Mouse (Mus musculus) liver, adult 2 months (tissue): ENCODE data around the gene Clk1.

Source experiments
- CTCF ChIP-seq: fragments of 200-500 bp; IDR thresholded peaks from 2 replicates; pipeline ENCODE4 v1.5.1; 2011; ENCODE audit warnings: low read depth, low read length, control low read depth
- POLR2A ChIP-seq: fragments of 200-500 bp; IDR thresholded peaks from 2 replicates; pipeline ENCODE4 v1.6.1; 2011; ENCODE audit warnings: low read length, control low read depth; ENCODE audit not compliant: insufficient read depth; ENCODE audit errors: extremely low read depth

DNA sequence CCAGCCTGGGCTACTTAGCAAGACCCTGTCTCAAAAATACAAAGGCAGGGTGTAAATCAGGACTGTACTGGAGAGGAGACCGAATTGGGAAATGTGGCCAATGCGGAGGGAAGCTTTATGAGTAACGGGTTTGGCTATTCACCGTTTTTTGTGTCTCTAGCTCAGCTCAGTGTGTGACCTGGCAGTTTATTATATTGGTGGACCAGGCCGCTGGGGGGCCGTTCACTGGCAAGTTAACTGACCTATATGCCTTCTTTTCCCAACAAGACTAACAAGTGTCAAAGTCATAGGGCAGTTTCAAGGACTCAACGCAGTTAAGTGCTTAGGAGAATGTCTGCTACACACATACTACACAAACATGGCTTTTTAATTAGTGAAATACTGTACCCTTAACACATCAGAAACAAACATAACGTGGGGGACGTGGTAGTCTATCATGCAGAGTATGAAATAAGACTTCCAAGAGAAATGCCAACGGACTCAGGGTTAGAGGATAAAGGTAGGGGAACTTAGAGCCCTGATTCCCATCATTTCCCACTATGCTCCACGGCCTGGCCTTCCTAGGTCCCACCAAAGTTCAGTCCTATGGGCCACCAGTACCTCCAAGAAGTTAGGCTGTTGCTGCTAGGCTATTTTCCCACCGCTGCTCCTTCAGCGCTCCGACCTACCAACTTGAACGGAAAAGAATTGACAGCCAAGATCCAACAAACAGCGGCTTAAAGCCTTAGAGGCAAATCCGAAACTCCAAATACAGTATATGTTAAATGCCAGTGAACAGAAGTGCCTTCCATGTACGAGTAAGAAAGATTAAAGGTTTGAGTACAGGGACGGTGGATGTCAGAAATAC is 32.2 kb downstream of the Clk1 start:
- TF ChIP-seq CTCF (no peak), POLR2A (no peak)
